ENCODE assay signal across 8 mouse cellular contexts in genomic region chr11:106762139-106762799, GRCm38 (mm10). TPM values are rescaled to one million over a fixed set of nuclear protein-coding genes. Genes with fewer than 3 reads are reported as not detected.
DNase-seq lines count a peak whose midpoint lies in the region; ATAC-seq and TF ChIP-seq lines count a peak whose summit lies in the region.

No protein-coding gene starts in this region.

- peak; percentile 31 for DNase-seq in kidney, adult 11 months
- no peak for DNase-seq in kidney, postnatal 25 days
- DNase-seq in lung, postnatal 0 days (ENCODE audit: low spot score) = peak; percentile 91
- no peak for DNase-seq in cerebellum, adult 8-10 months
- no peak for DNase-seq in right cerebral cortex, postnatal 14 days

- no peak overlapping the region for H3K4me2 ChIP-seq in hindbrain, embryonic 13.5 days
- no peak overlapping the region for H3K4me2 ChIP-seq in lung, postnatal 0 days (replicated peaks; ENCODE audit: low read depth, low read length)
- H3K4me2 ChIP-seq in stomach, embryonic 15.5 days = no peak overlapping the region

- no peaks in the 10 kb centered on the region for H3K27me3 ChIP-seq in hindbrain, embryonic 13.5 days
- no peaks in the 10 kb centered on the region for H3K27me3 ChIP-seq in lung, postnatal 0 days (replicated peaks; ENCODE audit: insufficient read depth, low read length)
- H3K27me3 ChIP-seq in stomach, embryonic 15.5 days (replicated peaks) = no peaks in the 10 kb centered on the region

- no peak for TF ChIP-seq EP300 in lung, postnatal 0 days (IDR thresholded peaks at IDR 0.05)

- H3K9ac ChIP-seq in hindbrain, embryonic 13.5 days = no peak overlapping the region
- H3K9ac ChIP-seq in lung, postnatal 0 days (replicated peaks; ENCODE audit: low read depth) = no peak overlapping the region
- no peak overlapping the region for H3K9ac ChIP-seq in stomach, embryonic 15.5 days

- 47% methylated on average over 5 of the region's 5 CpGs for WGBS in hindbrain, embryonic 13.5 days
- 32% methylated on average over 5 of the region's 5 CpGs for WGBS in lung, postnatal 0 days
- 12% methylated on average over 5 of the region's 5 CpGs for WGBS in stomach, embryonic 15.5 days

- H3K36me3 ChIP-seq in hindbrain, embryonic 13.5 days = peaks cover 18% of the 10 kb centered on the region
- no peaks in the 10 kb centered on the region for H3K36me3 ChIP-seq in lung, postnatal 0 days (ENCODE audit: insufficient read depth, low read length)
- H3K36me3 ChIP-seq in stomach, embryonic 15.5 days = peaks cover 7% of the 10 kb centered on the region; the same call in 1 of the 2 replicates

- peak overlapping the region; percentile 67 for H3K27ac ChIP-seq in hindbrain, embryonic 13.5 days
- H3K27ac ChIP-seq in lung, postnatal 0 days (ENCODE audit: low read length) = peak overlapping the region; percentile 77
- peak overlapping the region; percentile 89 for H3K27ac ChIP-seq in stomach, embryonic 15.5 days

- TF ChIP-seq CTCF in lung, postnatal 0 days (IDR thresholded peaks at IDR 0.05) = no peak

- peak; percentile 76 for ATAC-seq in common myeloid progenitor, adult 5-6 weeks (replicated peaks; ENCODE audit: low read depth, poor library complexity, severe bottlenecking)
- ATAC-seq in hindbrain, embryonic 13.5 days (ENCODE audit: low FRiP score) = no peak
- peak; percentile 92 for ATAC-seq in lung, postnatal 0 days
- peak; percentile 70 for ATAC-seq in stomach, embryonic 15.5 days (ENCODE audit: insufficient read depth, low FRiP score, low read depth)

- H3K4me1 ChIP-seq in hindbrain, embryonic 13.5 days (replicated peaks) = peaks cover 17% of the 10 kb centered on the region
- H3K4me1 ChIP-seq in lung, postnatal 0 days (ENCODE audit: insufficient read depth, low read depth, low read length) = peaks cover 6% of the 10 kb centered on the region; the same call in 1 of the 2 replicates
- H3K4me1 ChIP-seq in stomach, embryonic 15.5 days = peaks cover 18% of the 10 kb centered on the region

- H3K9me3 ChIP-seq in hindbrain, embryonic 13.5 days = no peaks in the 10 kb centered on the region; the same call in 1 of the 2 replicates
- H3K9me3 ChIP-seq in lung, postnatal 0 days (ENCODE audit: low read length) = no peaks in the 10 kb centered on the region
- H3K9me3 ChIP-seq in stomach, embryonic 15.5 days = no peaks in the 10 kb centered on the region

- H3K4me3 ChIP-seq in hindbrain, embryonic 13.5 days = no peak overlapping the region
- no peak overlapping the region for H3K4me3 ChIP-seq in lung, postnatal 0 days (ENCODE audit: low read depth, low read length)
- H3K4me3 ChIP-seq in stomach, embryonic 15.5 days (replicated peaks) = no peak overlapping the region

RNA-seq across cellular contexts. Expression of gene Milr1, which starts 11.2 kb away (rescaled TPM):
- 54.7 and 67.1 TPM in 2 replicates for total RNA-seq in common myeloid progenitor, adult 5-6 weeks (2017)
- polyA plus RNA-seq in hindbrain, embryonic 13.5 days (2015; fragmentation: Nextera tagmentation; extraction: Ambion mirVana) = 0.78 and 1.3 TPM in 2 replicates
- polyA plus RNA-seq in lung, postnatal 0 days (2015; fragmentation: Nextera tagmentation; extraction: Ambion mirVana) = 2.5 and 4.1 TPM in 2 replicates
- 2.5 and 2.7 TPM in 2 replicates for polyA plus RNA-seq in stomach, embryonic 15.5 days (2015; fragmentation: Nextera tagmentation; extraction: Ambion mirVana)

RNA-seq across cellular contexts. Expression of gene Pecam1, which starts 11.8 kb away (rescaled TPM):
- 42.0 and 56.8 TPM in 2 replicates for total RNA-seq in common myeloid progenitor, adult 5-6 weeks (2017)
- 17.4 and 17.6 TPM in 2 replicates for polyA plus RNA-seq in hindbrain, embryonic 13.5 days (2015; fragmentation: Nextera tagmentation; extraction: Ambion mirVana)
- polyA plus RNA-seq in lung, postnatal 0 days (2015; fragmentation: Nextera tagmentation; extraction: Ambion mirVana) = 163 and 172 TPM in 2 replicates
- 44.6 and 48.5 TPM in 2 replicates for polyA plus RNA-seq in stomach, embryonic 15.5 days (2015; fragmentation: Nextera tagmentation; extraction: Ambion mirVana)

RNA-seq across cellular contexts. Expression of gene Polg2, which starts 17.1 kb away (rescaled TPM):
- total RNA-seq in common myeloid progenitor, adult 5-6 weeks (2017) = 12.6 and 16.8 TPM in 2 replicates
- polyA plus RNA-seq in hindbrain, embryonic 13.5 days (2015; fragmentation: Nextera tagmentation; extraction: Ambion mirVana) = 9.1 and 9.7 TPM in 2 replicates
- polyA plus RNA-seq in lung, postnatal 0 days (2015; fragmentation: Nextera tagmentation; extraction: Ambion mirVana) = 9.0 and 9.1 TPM in 2 replicates
- polyA plus RNA-seq in stomach, embryonic 15.5 days (2015; fragmentation: Nextera tagmentation; extraction: Ambion mirVana) = 9.7 and 11.1 TPM in 2 replicates

RNA-seq across cellular contexts. Expression of gene Ddx5, which starts 26.7 kb away (rescaled TPM):
- 1,468 and 1,558 TPM in 2 replicates for total RNA-seq in common myeloid progenitor, adult 5-6 weeks (2017)
- polyA plus RNA-seq in hindbrain, embryonic 13.5 days (2015; fragmentation: Nextera tagmentation; extraction: Ambion mirVana) = 431 and 450 TPM in 2 replicates
- polyA plus RNA-seq in lung, postnatal 0 days (2015; fragmentation: Nextera tagmentation; extraction: Ambion mirVana) = 296 and 352 TPM in 2 replicates
- polyA plus RNA-seq in stomach, embryonic 15.5 days (2015; fragmentation: Nextera tagmentation; extraction: Ambion mirVana) = 295 and 312 TPM in 2 replicates

RNA-seq across cellular contexts. Expression of gene Cep95, which starts 26.8 kb away (rescaled TPM):
- 17.6 and 17.7 TPM in 2 replicates for total RNA-seq in common myeloid progenitor, adult 5-6 weeks (2017)
- polyA plus RNA-seq in hindbrain, embryonic 13.5 days (2015; fragmentation: Nextera tagmentation; extraction: Ambion mirVana) = 15.7 and 18.2 TPM in 2 replicates
- polyA plus RNA-seq in lung, postnatal 0 days (2015; fragmentation: Nextera tagmentation; extraction: Ambion mirVana) = 9.5 and 12.1 TPM in 2 replicates
- polyA plus RNA-seq in stomach, embryonic 15.5 days (2015; fragmentation: Nextera tagmentation; extraction: Ambion mirVana) = 17.7 and 19.9 TPM in 2 replicates

Comparison
In these comparisons a context has a peak if more than half of its experiments do, and no peak if none do; other contexts are left out.
1. DNase-seq: peak in kidney, adult 11 months (single experiment) and lung, postnatal 0 days (single experiment); none in kidney, postnatal 25 days (0 of 2), cerebellum, adult 8-10 months (single experiment) and right cerebral cortex, postnatal 14 days (single experiment).
2. Peak in every context shown above with its lines, with median percentiles within 50 percentile points of each other: H3K27ac ChIP-seq.